Mouse (Mus musculus): ENCODE measurements around the gene Adam10. TPM values are rescaled to one million over a fixed set of nuclear protein-coding genes. Genes with fewer than 3 reads are reported as not detected.
A peak's percentile ranks its signal among the peaks of the same experiment; 100 is the strongest.

Adam10 gene
- total RNA-seq (2015) (105 and 107 TPM in 2 replicates), total RNA-seq (2017) (42.0 and 51.7 TPM in 2 replicates)

DNA sequence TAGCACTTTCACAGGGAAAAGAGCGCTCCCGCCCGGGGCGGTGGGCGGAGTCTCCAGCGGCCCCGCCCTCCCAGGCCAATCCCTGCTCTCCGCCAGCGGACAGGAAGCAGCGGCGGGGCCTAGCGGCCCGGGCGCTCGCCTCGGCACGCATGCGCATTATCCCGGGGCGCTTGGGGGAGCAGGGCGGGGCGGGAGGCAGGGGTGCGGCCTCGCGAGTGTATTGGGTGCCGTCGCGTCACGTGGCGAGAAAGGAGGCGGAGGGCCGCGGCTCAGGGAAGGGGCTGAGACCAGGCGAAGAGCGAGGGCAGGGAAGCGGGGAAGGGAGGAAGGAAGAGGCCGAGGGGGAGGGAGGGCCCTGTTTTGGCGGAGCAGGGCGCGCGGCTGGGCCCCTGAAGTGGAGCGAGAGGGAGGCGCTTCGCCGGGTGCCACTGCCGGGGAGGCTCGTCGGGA, at the start of gene Adam10:
Gene Adam10, plus strand, starts transcription at position 316 of the 450 bp plus-strand sequence.
- ATAC-seq (replicated peaks; ENCODE audit: poor library complexity) = peak; percentile 94

- ATAC-seq (replicated peaks; ENCODE audit: poor library complexity) = no peak
Measured at GRCm38 (mm10) chr9:70629711-70630110, 49.1 kb upstream of the Adam10 start.

DNA sequence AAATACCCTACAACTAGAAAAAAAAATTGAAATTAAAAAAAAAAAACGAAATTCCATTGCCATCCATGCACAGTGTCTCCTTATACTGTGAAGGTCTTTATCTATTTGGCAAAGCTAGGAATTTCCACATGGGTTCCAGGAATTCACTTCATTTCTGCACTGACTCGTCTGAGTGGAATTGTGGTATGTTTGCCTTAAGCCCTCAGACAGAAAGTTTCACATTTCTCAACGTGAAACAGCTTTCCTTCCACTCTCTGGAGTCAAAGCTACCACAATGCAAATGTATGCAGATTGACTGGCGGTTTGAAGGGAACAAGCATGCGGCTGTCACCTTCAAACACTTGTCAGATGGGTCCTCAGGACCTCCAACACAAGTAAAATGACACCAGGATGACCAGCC, 47.1 kb upstream of the Adam10 start:
- no peak for ATAC-seq (replicated peaks; ENCODE audit: poor library complexity)

DNA sequence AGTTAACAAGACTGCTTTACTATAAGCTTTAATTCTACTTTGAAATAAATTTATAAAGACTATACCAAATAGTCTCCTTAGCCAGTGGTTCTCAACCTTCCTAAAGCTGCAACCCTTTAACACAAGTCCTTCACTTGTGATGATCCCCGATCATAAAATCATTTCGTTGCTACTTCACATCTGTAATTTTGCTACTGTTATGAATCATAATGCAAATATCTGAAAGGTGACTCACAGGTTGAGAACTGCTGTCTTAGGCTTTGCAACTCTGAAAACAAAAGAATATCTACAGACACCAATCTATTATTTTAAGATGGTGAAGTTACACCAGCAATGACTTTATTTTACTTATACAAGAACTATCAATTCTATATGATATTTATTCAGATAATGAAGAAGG, 42.0 kb upstream of the Adam10 start:
- no peak for ATAC-seq (replicated peaks; ENCODE audit: poor library complexity)

DNA sequence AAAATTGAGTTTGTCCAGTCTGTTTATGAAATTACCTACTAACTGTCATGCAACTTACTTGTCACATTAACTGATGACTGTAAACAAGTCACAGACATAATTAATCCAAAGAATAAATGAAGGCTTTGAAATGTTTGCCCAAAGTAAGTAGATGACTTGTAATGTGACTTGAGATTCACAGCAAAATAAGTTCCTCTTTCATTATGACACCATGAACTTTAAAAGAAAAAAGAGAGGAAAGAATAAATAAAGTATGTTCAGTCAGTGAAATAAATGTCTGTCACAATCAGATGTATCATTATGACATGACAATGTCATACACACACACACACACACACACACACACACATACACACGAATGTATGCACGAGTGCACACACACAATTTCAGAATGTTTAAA, 28.5 kb upstream of the Adam10 start:
- ATAC-seq (replicated peaks; ENCODE audit: poor library complexity) = no peak

DNA sequence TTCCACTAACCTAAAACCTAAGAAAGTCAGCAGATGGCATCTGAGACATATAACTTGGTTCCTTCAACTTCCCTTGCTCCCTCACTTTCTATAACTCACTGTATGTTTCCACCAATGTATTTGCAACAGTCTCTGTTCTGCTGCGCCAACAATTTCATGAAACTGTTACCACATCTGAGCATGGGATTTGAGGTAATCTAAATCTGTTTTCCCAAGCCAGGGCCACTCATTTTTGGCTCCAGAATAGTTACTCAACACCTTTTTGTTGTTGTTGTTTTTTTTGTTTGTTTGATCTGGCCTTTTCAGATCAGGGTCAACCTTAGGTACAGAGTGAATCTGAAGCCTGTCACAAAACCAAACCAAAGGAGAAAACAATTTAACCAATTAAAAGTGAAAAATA, 27.8 kb upstream of the Adam10 start:
- ATAC-seq (replicated peaks; ENCODE audit: poor library complexity) = no peak

DNA sequence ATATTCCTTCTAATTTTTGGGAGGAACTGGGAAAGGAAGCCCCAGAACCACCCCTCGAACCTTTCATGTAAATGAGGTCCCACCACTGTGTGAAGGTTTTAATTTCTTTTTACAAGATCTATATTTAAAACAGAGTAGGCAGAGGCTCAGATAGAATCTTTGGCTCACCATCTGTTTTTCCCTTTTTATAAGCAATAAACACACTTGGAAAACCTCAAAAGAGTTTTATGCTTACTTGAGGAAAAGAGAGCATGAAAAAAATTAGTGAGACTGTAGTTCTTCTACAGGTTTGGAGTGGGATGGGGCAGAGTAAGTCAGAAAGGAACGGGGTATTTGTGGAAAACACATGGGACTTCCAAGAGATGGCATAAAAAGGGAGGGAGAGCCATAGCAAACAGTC, 26.6 kb upstream of the Adam10 start:
- no peak for ATAC-seq (replicated peaks; ENCODE audit: poor library complexity)

GRCm38 (mm10) chr9:70653875-70654274, 24.9 kb upstream of the Adam10 start:
- no peak for ATAC-seq (replicated peaks; ENCODE audit: poor library complexity)

DNA sequence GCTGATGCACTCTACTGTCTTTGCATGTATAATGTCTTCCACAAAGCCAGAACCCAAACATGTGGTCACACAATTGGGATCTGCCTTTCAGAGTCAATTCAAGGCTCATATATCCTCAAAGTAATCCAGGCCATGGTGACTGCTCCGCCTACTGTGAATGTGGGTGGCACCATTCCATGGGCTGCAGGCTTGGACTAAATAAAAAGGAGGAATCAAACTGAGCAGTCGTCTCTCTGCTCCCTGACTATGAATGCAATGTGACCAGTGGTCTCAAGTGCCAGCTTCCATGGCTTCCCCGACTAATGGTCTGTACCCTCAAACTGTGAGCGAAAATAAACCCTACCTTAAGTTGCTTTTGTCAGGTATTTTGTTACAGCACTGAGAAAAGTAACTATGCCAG, 24.3 kb upstream of the Adam10 start:
- ATAC-seq (replicated peaks; ENCODE audit: poor library complexity) = no peak

GRCm38 (mm10) chr9:70655764-70656129, 23.1 kb upstream of the Adam10 start:
- ATAC-seq (replicated peaks; ENCODE audit: poor library complexity) = no peak

DNA sequence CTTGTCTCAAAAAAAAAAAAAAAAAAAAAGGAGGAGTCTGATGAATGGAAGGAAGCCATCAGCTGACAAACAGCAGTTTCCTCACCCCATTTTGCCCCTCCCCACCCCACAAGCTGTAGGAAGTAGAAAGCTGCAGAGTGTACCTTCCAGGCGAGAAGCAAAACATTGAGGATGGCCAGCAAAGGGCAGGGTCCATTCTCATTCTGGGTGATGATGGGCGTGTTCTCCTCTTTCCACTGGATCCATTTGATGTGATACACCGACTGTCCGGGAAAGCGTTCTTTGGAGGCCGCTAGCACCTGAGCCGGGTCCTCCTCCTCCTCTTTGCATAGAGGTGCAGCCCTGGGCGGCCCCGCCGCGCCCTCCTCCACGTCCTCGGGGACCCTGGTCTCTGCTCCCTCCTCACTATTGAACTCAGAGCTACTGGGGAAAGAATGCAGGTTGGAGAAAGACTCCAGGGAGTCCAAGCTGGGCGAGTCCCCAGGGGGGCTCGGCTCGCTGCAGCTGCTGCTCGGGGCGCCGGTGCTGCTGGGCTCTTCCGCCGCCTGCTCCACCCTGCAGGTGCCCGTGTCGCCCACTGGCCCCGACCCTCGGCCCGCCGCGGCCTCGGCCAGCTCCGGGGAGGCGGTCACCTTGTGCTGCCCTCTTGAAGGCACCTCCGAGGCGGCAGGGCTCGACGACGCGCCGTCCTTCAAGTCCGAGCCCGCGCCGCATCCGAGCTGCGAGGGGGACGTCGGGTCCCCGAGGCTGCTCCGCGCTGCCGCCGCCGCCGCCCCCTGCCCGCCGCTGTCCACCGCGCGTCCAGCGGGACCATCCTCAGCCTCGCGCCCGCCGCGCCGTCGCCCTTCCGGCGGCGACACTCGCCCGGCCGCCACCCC, 22.4 kb upstream of the Adam10 start, which contains the start of gene Gm10642:
Gene Gm10642, plus strand, starts transcription at position 122 of the 878 bp plus-strand sequence.
- ATAC-seq (replicated peaks; ENCODE audit: poor library complexity) = peak; percentile 54

DNA sequence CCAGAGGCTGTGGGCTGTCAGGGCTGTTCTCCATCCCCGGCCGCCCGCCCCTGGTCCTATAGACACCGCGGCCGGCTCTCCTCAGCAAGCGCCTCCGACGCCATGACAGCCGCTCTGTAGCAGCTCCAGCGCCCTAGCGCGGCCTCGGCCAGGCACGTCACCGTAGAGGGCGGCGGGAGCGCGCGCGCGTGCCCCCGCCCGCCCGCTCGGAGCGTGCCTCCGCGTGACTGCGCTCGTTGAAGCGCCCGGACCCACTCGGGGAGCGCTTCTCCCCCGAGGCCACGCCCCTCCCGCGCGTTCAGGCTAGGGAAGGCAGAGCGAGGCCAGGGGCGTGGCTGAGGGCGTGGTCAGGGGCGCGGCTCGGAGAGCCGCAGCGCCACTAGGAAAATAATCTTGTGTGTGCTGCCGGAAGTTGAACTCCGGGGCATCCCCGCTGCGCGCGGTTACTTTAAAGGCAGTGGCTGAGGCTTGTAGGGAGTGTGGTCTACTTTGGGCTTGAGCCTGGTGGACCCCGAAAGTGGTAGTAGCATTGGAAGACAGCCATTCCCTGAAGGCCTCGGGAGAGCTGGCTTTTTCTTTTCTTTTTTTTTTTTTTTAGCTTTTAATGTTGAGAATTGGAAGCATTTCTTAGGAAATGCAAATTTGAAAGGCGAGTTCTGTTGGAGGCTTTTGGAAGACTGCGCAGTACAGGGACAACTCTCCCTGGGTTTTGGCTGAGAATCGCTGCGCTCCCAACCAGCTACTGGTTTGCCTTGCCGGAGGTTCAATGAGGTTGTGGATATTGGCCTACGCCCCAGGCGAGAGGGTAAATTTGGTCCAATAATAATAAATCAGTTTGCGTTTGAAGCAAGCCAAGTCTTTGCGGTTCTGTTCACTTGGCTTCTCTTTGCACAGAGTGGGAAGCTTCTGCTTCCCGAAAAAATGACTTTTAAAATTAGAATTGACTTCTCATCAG, 21.5 kb upstream of the Adam10 start, which contains the start of gene Mindy2:
Gene Mindy2, minus strand, starts transcription at position 162 of the 955 bp plus-strand sequence.
- peak; percentile 96 for ATAC-seq (replicated peaks; ENCODE audit: poor library complexity)

- ATAC-seq (replicated peaks; ENCODE audit: poor library complexity) = no peak
Measured at GRCm38 (mm10) chr9:70658266-70658665, 20.5 kb upstream of the Adam10 start.

DNA sequence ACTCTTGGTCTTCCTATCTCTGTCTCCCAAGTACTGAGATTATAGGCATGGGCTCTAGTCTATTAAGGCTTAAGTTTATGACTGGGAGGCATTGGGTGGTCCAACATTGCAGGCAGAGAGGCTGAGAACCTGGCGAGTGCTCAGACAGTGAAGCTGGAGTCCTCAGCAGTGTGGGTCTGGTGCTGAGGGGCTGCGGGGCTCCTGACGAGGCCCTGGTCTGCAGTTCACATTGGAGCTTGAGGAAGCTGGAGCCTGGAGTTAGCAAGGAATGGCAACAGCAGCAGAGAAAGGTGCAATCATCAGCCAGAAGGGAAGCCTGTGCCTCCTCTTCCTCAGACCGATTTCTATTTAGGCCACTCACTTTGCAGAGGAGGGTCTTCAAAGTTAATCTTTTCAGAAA, 13.9 kb upstream of the Adam10 start:
- ATAC-seq (replicated peaks; ENCODE audit: poor library complexity) = no peak

- no peak for ATAC-seq (replicated peaks; ENCODE audit: poor library complexity)
Measured at GRCm38 (mm10) chr9:70665372-70666145, 13.2 kb upstream of the Adam10 start.

- ATAC-seq (replicated peaks; ENCODE audit: poor library complexity) = peak; percentile 66
Measured at GRCm38 (mm10) chr9:70666811-70667210, 12.0 kb upstream of the Adam10 start.

- no peak for ATAC-seq (replicated peaks; ENCODE audit: poor library complexity)
Measured at GRCm38 (mm10) chr9:70668048-70668447, 10.7 kb upstream of the Adam10 start.

GRCm38 (mm10) chr9:70669197-70669596, 9.6 kb upstream of the Adam10 start:
- no peak for ATAC-seq (replicated peaks; ENCODE audit: poor library complexity)

DNA sequence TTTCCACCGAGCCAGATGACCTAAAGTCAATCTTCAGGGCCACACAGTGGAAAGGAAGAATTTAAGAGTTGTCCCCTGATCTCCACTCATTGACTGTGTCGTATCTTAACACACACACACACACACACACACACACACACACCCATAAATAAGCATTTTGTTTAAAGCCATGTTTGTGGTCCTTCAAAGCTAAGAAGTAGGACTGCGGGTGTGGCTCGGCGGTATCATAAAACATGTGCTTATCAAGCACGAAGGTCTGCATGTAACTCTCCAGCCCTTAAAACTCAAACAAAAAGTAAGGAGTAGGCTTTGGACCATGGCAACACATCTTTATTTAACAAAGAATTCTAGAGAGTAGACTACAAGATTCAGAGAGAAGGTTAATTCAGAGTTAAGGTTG, 8.4 kb upstream of the Adam10 start:
- ATAC-seq (replicated peaks; ENCODE audit: poor library complexity) = peak; percentile 70

DNA sequence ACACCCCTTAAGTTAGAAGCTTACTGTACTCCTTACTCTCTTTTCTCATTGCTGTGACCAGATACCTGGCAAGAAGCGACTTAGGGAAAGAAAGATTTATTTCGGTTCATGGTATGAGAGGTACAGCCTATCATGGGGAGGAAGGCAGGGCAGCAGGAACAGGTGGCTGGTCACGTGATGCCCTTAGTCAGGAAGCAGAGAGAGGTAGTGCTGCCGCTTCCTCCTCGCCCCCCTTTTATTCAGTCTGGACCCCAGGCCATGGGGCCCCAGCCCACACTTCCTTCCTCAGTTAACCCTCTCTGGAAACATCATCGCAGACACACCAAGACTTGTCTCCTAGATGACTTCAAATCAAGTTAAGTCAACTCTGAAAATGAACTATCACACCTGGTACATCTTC, 7.5 kb upstream of the Adam10 start:
- peak; percentile 33; the same call in 1 of the 2 replicates for ATAC-seq (replicated peaks; ENCODE audit: poor library complexity)

Data from megakaryocyte progenitor cell, adult 5-6 weeks (primary cell).